Mouse (Mus musculus) myocyte (in vitro differentiated cells): ENCODE measurements around the gene Tmem259. TPM values are rescaled to one million over a fixed set of nuclear protein-coding genes. Genes with fewer than 3 reads are reported as not detected.

Experiments used
- H3K27me3 ChIP-seq: one replicate; pipeline ENCODE4 v1.6.1; 2011; ENCODE audit not compliant: control insufficient read depth, insufficient read depth, insufficient read length
- H3K36me3 ChIP-seq: one replicate; pipeline ENCODE4 v1.6.1; 2011; ENCODE audit not compliant: control insufficient read depth, insufficient read depth
- H3K4me2 ChIP-seq: one replicate; pipeline ENCODE4 v1.6.1; 2011; ENCODE audit warnings: low read depth, control low read depth
- H3K4me3 ChIP-seq: one replicate; pipeline ENCODE4 v1.5.1; 2011; ENCODE audit warnings: mild to moderate bottlenecking, control low read depth, moderate library complexity
- H3K79me2 ChIP-seq: one replicate; pipeline ENCODE4 v1.6.1; 2011; ENCODE audit not compliant: control insufficient read depth, insufficient read depth
- H3ac ChIP-seq: one replicate; pipeline ENCODE4 v1.6.1; 2011; ENCODE audit not compliant: control insufficient read depth, insufficient read length
- CEBPB ChIP-seq: IDR thresholded peaks from 2 replicates; pipeline ENCODE4 v1.6.1; 2011; ENCODE audit warnings: mild to moderate bottlenecking, moderate library complexity; ENCODE audit not compliant: poor library complexity, insufficient read depth, severe bottlenecking
- E2F4 ChIP-seq: IDR thresholded peaks from one replicate; pipeline ENCODE4 v1.6.1; 2011; ENCODE audit warnings: mild to moderate bottlenecking, control low read depth, moderate library complexity; ENCODE audit not compliant: insufficient read depth
- MAX ChIP-seq: IDR thresholded peaks from one replicate; pipeline ENCODE4 v1.6.1; 2011; ENCODE audit warnings: low read depth, mild to moderate bottlenecking, control low read depth
- MYOD1 ChIP-seq, 3 experiments: IDR thresholded peaks; one replicate each; pipeline ENCODE4 v1.6.1; 2011; ENCODE audit warnings: control low read depth in 2 of 3, low read depth in 2 of 3, mild to moderate bottlenecking in 2 of 3, moderate library complexity in 1 of 3; ENCODE audit not compliant: insufficient read length in 2 of 3, control insufficient read depth in 1 of 3
- MYOG ChIP-seq, 3 experiments: IDR thresholded peaks; one replicate each; pipeline ENCODE4 v1.6.1; 2011; ENCODE audit warnings: control low read depth in 2 of 3, low read depth in 2 of 3, mild to moderate bottlenecking in 2 of 3; ENCODE audit not compliant: insufficient read length in 2 of 3, control insufficient read depth in 1 of 3, insufficient read depth in 1 of 3
- POLR2A ChIP-seq: IDR thresholded peaks from one replicate; pipeline ENCODE4 v1.6.1; 2011; ENCODE audit warnings: low read depth, mild to moderate bottlenecking, control low read depth, moderate library complexity; ENCODE audit not compliant: insufficient read length
- POLR2AphosphoS2 ChIP-seq: IDR thresholded peaks from one replicate; pipeline ENCODE4 v1.6.1; 2011; ENCODE audit warnings: low read depth, control low read depth; ENCODE audit not compliant: insufficient read length
- REST ChIP-seq: IDR thresholded peaks from one replicate; pipeline ENCODE4 v1.6.1; 2011; ENCODE audit warnings: mild to moderate bottlenecking, control low read depth, moderate library complexity; ENCODE audit not compliant: insufficient read depth, insufficient read length
- SRF ChIP-seq: IDR thresholded peaks from one replicate; pipeline ENCODE4 v1.6.1; 2011; ENCODE audit warnings: low read depth; ENCODE audit not compliant: control insufficient read depth, insufficient read length
- TCF12 ChIP-seq: IDR thresholded peaks from one replicate; pipeline ENCODE4 v1.6.1; 2011; ENCODE audit warnings: mild to moderate bottlenecking, control low read depth; ENCODE audit not compliant: poor library complexity, insufficient read depth, severe bottlenecking
- TCF3 ChIP-seq: IDR thresholded peaks from one replicate; pipeline ENCODE4 v1.6.1; 2011; ENCODE audit warnings: low read depth, control low read depth; ENCODE audit not compliant: insufficient read length
- USF1 ChIP-seq: IDR thresholded peaks from one replicate; pipeline ENCODE4 v1.6.1; 2011; ENCODE audit warnings: low read depth, mild to moderate bottlenecking, control low read depth, moderate library complexity
- polyA plus RNA-seq: library from polyadenylated mRNA; unstranded; fragments of >200 nt; fragmentation: generic; extraction: Trizol; gene quantifications from one replicate; pipeline ENCODE4 v1.2.1, GENCODE M21; 2012; ENCODE audit warnings: missing spikeins

Tmem259 gene
- polyA plus RNA-seq, 1 experiment = 152 TPM

DNA sequence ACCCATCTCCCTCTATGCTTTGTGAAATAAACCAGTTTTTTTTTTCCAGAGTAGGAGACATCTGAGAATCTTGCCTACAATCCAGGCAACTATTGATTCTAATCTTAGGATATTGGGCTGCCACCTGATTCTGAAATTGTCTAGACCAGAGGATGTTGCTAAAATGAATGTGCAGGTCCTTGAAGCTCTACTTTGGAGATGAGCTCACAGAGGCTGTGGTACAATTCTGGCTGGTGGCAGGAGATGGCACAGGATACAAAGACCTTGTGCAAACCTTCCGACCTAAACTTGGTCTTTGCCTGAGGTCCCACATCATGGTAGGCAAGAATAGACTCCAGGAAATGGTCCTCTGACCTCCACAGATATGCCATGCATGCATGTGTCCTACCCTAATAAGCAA lies 11.5 kb upstream of the Tmem259 start:
- Histone ChIP-seq H3K4me3 (peak overlapping the region; percentile 73), H3K27me3 (no peaks in the 10 kb centered on the region), H3K79me2 (peaks cover 6% of the 10 kb centered on the region), H3K36me3 (peaks cover 9% of the 10 kb centered on the region), H3K4me2 (peak overlapping the region; percentile 52), H3ac (no peak overlapping the region)
- TF ChIP-seq REST = no peak
- no peak for TF ChIP-seq MYOG (IDR thresholded peaks at IDR 0.05; ENCODE audit: control insufficient read depth in 1 of 3, insufficient read depth in 1 of 3, insufficient read length in 2 of 3, low read depth in 2 of 3)
- TF ChIP-seq CEBPB = no peak
- no peak for TF ChIP-seq MYOD1 (IDR thresholded peaks at IDR 0.05; ENCODE audit: control insufficient read depth in 1 of 3, insufficient read length in 2 of 3, low read depth in 2 of 3)
- no peak for TF ChIP-seq SRF
- peak; percentile 24 for TF ChIP-seq POLR2AphosphoS2
- no peak for TF ChIP-seq TCF12
- TF ChIP-seq POLR2A = no peak

DNA sequence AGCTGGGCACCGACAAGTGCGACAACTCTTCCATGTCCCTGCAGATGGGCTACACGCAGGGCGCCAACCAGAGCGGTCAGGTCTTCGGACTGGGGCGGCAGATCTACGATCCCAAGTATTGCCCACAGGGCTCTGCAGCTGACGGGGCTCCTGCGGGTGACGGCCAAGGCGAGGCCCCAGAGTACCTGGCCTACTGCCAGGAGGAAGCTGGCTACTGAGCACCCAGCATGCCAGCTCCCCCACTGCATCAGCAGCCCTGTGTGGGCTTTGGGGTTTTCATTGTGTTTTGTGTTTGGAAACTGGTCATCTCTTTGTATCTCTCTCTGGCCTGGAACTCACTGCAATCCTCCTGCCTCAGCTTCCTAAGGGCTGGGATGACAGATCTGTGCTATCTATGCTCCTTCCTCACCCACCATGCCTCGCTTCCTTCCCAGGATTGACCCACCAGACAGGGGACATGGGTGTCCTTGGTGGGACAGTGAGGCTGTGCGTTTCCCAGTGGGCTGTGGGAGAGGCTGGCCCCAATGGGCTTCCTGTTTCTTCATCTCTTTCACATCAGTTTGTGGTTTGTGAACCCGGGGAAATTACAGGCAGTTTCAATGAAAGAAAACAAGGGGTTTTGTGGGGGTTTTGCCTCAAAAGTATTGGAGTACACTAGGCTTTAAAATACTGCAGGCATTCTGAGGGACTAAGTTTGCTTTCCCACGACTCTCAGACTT lies 10.4 kb upstream of the Tmem259 start:
- Histone ChIP-seq H3K27me3 (no peaks in the 10 kb centered on the region), H3K4me3 (no peak overlapping the region), H3ac (no peak overlapping the region), H3K36me3 (peaks cover 9% of the 10 kb centered on the region), H3K4me2 (no peak overlapping the region), H3K79me2 (peaks cover 9% of the 10 kb centered on the region)
- no peak for TF ChIP-seq E2F4
- no peak for TF ChIP-seq CEBPB
- TF ChIP-seq MYOD1 (IDR thresholded peaks at IDR 0.05; ENCODE audit: control insufficient read depth in 1 of 3, insufficient read length in 2 of 3, low read depth in 2 of 3) = no peak
- TF ChIP-seq TCF3 = no peak
- TF ChIP-seq USF1 = no peak
- TF ChIP-seq POLR2AphosphoS2 = no peak
- TF ChIP-seq MYOG (IDR thresholded peaks at IDR 0.05; ENCODE audit: control insufficient read depth in 1 of 3, insufficient read depth in 1 of 3, insufficient read length in 2 of 3, low read depth in 2 of 3) = no peak
- no peak for TF ChIP-seq MAX
- TF ChIP-seq POLR2A = no peak
- TF ChIP-seq TCF12 = no peak
- TF ChIP-seq REST = no peak
- no peak for TF ChIP-seq SRF

DNA sequence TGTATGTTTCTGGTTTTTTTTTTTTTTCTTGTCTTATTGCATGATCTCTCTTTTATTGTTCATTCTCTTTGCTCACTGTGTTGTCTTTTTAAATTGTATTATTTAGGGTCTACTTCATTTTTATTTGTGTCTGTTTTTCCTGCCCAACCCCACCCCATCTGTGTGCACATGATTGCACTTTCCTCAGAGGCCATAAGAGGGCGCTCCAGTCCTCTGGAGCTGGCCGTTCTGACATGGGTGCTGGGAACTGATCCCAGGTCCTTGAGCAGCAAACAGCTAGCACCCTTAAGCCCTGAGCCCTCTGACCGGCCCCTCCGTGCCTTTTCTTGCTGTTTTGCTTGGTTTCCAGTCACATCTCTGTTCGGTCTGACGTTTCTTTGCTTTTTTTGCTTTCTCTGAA lies 7.4 kb upstream of the Tmem259 start:
- peaks cover 20% of the 10 kb centered on the region for H3K79me2 ChIP-seq
- H3K36me3 ChIP-seq = peaks cover 9% of the 10 kb centered on the region
- no peak overlapping the region for H3K4me3 ChIP-seq
- H3K27me3 ChIP-seq = no peaks in the 10 kb centered on the region
- H3ac ChIP-seq = no peak overlapping the region
- TF ChIP-seq POLR2A = no peak
- TF ChIP-seq MYOD1 (IDR thresholded peaks at IDR 0.05; ENCODE audit: control insufficient read depth in 1 of 3, insufficient read length in 2 of 3, low read depth in 2 of 3) = no peak
- TF ChIP-seq SRF = no peak
- TF ChIP-seq CEBPB = no peak
- no peak for TF ChIP-seq TCF3
- TF ChIP-seq MYOG (IDR thresholded peaks at IDR 0.05; ENCODE audit: control insufficient read depth in 1 of 3, insufficient read depth in 1 of 3, insufficient read length in 2 of 3, low read depth in 2 of 3) = no peak
- no peak for TF ChIP-seq MAX
- no peak for TF ChIP-seq E2F4
- no peak for TF ChIP-seq USF1
- no peak overlapping the region for H3K4me2 ChIP-seq

DNA sequence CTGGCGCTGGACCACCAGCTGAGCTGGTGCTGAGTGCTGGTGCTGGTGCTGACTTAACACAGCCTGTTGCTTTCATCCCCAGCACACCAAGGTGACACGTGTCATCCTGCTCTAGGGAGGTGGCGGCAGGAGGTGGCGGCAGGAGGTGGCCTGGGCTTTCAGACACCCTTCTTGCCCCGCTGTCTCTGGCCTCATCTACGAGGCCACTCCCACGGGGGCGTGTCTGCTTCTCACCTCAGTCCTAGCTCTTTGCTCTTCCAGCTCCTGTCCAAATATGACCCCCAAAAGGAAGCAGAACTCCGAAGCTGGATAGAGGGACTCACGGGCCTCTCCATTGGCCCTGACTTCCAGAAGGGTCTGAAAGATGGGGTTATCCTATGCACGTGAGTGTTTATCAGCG lies 7.0 kb upstream of the Tmem259 start:
- peaks cover 20% of the 10 kb centered on the region for H3K79me2 ChIP-seq
- H3K4me2 ChIP-seq = no peak overlapping the region
- H3K36me3 ChIP-seq = peaks cover 9% of the 10 kb centered on the region
- no peaks in the 10 kb centered on the region for H3K27me3 ChIP-seq
- H3K4me3 ChIP-seq = no peak overlapping the region
- TF ChIP-seq SRF (no peak), MYOD1 (IDR thresholded peaks at IDR 0.05; ENCODE audit: control insufficient read depth in 1 of 3, insufficient read length in 2 of 3, low read depth in 2 of 3) (no peak), E2F4 (no peak), MAX (no peak), USF1 (no peak), TCF12 (no peak), POLR2AphosphoS2 (no peak), TCF3 (no peak), MYOG (IDR thresholded peaks at IDR 0.05; ENCODE audit: control insufficient read depth in 1 of 3, insufficient read depth in 1 of 3, insufficient read length in 2 of 3, low read depth in 2 of 3) (no peak), REST (no peak), CEBPB (no peak), POLR2A (no peak)
- H3ac ChIP-seq = no peak overlapping the region

DNA sequence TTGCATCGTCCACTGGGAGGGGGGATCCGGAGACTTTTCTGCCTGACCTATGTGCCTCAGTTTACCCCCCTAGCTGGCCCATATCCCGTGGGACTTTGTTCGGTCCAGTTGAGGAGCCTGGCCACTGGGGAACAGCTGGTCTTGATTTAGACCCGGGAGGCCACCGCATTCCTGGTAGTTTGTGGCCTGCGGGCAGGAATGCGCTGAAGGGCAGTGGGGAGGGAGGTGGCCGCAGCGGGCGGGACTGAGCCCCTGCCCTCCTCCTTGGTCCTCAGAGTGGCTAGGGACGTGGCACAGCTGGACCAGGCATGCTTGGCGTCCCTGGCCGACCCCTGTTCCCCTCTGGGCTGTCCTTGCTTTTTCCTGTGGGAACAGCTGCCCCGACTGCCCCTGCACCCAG lies 5.7 kb upstream of the Tmem259 start:
- peak overlapping the region; percentile 86 for H3K4me2 ChIP-seq
- H3ac ChIP-seq = peak overlapping the region; percentile 53
- peaks cover 7% of the 10 kb centered on the region for H3K36me3 ChIP-seq
- peak overlapping the region; percentile 74 for H3K4me3 ChIP-seq
- peaks cover 20% of the 10 kb centered on the region for H3K79me2 ChIP-seq
- TF ChIP-seq MYOG (IDR thresholded peaks at IDR 0.05; ENCODE audit: control insufficient read depth in 1 of 3, insufficient read depth in 1 of 3, insufficient read length in 2 of 3, low read depth in 2 of 3) (peak; percentile 42 to 93 (median 85)), TCF3 (peak; percentile 80), POLR2AphosphoS2 (peak; percentile 43), MAX (no peak), MYOD1 (IDR thresholded peaks at IDR 0.05; ENCODE audit: control insufficient read depth in 1 of 3, insufficient read length in 2 of 3, low read depth in 2 of 3) (peak in 2 of 3 experiments; percentile 60 to 88), POLR2A (peak; percentile 34), E2F4 (no peak), CEBPB (no peak), USF1 (no peak), REST (no peak), TCF12 (peak; percentile 16), SRF (peak; percentile 24)
- H3K27me3 ChIP-seq = no peaks in the 10 kb centered on the region
